Mouse (Mus musculus) ES-CJ7 (cell line): ENCODE data around the gene Klrb1c.
"Not testable (repeated sequence)": the region's sequence is repeated elsewhere in the genome, so short reads cannot be mapped to it uniquely, and the experiment has no call there.

Experiments
- DNase-seq: peaks from one replicate; pipeline ENCODE4 v3.0.0; 2011; ENCODE audit warnings: low read depth, low spot score

Klrb1c gene

GRCm38 (mm10) chr6:128789115-128789514 lies at the start of gene Klrb1c:
Gene Klrb1c, minus strand, starts transcription at chr6:128789215.
- no peak for DNase-seq

DNA sequence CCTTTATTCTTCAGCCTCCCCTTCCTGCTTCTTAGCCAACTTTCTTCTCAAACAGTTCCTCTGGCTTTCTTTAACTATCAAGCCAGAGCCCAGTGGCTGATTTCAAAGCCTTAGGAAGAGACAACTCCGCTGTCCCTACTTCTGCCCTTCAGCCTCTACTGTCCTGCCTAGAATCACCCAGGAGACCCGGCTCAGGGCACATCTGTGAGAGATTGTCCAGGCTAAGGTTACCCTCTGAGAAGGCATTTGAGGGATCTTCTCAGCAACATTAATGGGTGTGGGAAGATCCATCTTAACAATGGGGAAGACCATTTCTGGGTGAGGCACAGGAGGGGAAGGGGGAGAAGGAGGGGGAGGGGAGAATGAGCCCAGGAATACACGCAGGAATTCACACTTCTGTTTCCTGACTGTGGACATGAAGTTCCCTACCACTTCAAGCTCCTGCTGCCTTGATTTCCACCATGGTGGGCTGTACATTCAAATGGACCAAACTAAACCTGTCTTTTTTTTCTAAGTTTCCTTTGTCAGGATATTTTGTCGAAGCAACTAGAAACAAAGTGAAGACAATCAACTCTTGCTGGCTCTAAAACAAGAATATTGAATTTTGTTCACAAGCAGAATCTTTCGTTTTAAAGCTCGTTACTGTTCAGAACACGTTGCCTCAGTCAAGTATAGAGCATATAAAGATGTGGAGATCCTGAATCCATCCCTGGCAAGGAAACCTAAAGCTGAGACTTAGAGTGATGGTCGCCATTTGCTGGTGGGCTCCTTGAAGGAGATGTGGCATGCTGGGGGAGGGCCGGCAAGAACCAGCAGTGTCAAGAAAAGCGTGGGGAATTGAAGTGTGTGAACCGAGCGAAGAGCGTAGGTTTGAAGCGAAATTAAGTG lies 48.7 kb upstream of the Klrb1c start:
- peak; percentile 59 for DNase-seq

GRCm38 (mm10) chr6:128836955-128837334 lies 47.9 kb upstream of the Klrb1c start:
- DNase-seq: no peak

DNA sequence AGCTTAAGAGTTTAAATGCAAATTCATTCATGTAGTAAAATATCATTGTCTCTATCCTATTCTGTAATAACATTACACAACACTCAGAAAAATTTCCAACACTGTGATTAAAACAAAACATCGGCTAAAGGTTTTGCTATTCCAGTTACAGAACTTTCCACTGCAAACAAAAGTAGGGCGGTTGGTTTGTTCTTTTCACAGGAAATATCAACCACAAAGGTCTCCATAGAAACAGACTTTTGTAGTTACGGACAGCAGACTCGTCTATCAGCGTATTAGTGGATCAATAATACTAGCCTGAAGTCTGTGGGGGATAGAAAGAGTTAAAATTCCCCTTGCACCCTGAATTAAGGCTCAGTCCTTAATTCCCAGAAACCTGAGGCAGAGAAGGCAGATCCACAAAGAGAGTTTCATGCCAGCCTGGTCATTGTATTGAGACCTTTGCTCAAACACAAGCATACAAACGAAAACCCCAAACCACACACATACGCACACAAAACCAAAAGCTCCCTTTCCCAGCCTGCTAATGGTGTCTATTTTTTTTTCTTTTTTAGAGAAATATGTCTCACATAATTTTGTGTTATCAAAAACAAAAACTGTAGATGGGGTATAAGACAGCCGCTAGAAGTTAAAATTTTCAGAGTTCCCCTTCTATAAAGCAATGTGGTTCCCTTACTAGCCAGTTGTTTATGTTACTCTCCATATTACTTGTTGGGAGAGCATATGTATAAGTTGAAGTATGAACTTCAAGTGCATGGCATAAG lies 47.4 kb upstream of the Klrb1c start:
- no peak for DNase-seq

DNA sequence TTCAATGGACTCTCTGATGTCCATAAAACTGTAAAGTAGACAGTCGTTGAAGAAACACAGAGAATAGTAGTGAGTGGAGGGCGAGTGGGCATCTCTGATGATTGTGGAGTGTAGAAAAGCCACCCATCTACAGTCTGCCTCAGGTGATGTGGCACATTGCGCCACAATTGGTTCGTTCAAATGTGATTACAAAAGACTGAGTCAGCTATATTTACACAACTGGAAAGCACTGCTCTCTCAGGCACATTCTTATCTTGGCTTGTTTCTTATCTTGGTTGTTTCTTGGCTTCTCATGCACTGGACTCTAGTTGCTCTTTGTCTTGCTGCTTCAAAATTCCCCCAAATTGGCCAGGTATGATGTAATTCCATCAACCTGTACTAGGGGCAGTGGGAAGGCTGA lies 46.6 kb upstream of the Klrb1c start:
- no peak for DNase-seq

GRCm38 (mm10) chr6:128833046-128833445 lies 44.0 kb upstream of the Klrb1c start:
- no peak for DNase-seq

- DNase-seq: no peak
Observed at GRCm38 (mm10) chr6:128829837-128830236, 40.8 kb upstream of the Klrb1c start.

DNA sequence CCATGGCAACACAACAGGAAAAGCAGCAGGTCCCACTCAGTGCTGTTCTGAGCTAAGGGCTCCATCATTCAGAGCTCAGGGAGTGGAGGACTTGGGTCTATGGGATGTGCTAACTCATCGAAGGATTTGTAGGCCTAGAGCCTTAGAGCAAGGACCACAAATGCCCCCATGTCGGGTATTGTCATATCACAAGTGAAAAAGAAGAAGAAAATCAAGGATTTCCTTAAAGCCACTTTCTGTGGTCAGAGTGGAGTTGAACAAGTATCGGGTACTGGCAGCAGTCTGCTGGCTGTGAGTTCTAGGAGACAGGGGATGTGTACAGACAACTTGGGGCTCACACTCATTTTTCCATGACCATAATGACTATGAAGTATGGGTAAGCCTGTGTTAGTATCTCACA lies 37.8 kb upstream of the Klrb1c start:
- DNase-seq: no peak

DNA sequence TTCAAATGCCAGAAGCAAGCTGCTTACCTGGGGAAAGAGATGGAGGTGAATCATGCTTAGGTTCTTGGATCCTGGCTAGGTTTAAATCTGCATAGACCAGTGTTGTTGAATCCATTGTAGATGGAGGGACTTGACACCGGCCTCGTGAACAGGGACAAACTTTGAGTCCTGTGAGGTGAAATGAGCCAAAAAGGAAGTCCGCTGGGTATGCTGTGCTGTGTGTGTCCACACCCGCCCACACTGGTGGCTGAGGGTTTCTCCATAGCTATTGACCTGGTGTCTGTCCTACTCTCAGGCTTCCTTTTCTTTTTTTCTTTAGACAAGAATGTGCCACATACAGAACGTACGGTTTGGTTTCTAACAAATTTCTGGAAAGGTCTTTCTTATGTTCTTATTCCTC lies 37.1 kb upstream of the Klrb1c start, which contains the start of the genes Gm44511 and Klrb1b:
TSS of gene Gm44511 (minus strand) at position 184 of the 400 bp plus-strand sequence.
TSS of gene Klrb1b (minus strand) at position 200 of the 400 bp plus-strand sequence.
- DNase-seq: no peak

- no peak for DNase-seq
Observed at GRCm38 (mm10) chr6:128818083-128818802, 29.2 kb upstream of the Klrb1c start.

GRCm38 (mm10) chr6:128808532-128808931 lies 19.5 kb upstream of the Klrb1c start:
- DNase-seq: peak; percentile 43

GRCm38 (mm10) chr6:128807021-128807420 lies 18.0 kb upstream of the Klrb1c start:
- peak; percentile 50 for DNase-seq

GRCm38 (mm10) chr6:128804823-128805640 lies 16.0 kb upstream of the Klrb1c start:
- peak; percentile 78 for DNase-seq

- peak; percentile 99 for DNase-seq
Observed at GRCm38 (mm10) chr6:128802999-128803857, 14.2 kb upstream of the Klrb1c start.

DNA sequence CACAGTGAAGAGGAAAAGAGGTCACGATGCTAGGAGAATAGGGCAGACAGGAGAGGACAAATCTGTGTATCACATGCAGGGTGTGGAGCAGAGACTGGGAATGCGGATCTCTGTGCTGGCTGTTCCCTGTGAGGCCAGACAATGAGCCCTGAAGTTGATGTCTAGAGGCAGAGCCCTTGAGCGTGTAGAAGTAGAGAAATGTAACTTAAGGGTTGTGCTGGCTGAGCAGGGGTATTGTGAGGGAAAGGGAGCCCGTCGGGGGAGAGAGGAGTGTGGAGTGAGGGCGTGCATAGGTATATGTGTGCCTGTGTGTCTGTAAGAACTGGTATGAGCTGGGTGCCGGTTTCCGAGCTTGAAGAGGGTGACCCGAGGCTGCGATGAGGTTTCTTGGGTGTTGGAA lies 13.5 kb upstream of the Klrb1c start:
- no peak for DNase-seq

DNA sequence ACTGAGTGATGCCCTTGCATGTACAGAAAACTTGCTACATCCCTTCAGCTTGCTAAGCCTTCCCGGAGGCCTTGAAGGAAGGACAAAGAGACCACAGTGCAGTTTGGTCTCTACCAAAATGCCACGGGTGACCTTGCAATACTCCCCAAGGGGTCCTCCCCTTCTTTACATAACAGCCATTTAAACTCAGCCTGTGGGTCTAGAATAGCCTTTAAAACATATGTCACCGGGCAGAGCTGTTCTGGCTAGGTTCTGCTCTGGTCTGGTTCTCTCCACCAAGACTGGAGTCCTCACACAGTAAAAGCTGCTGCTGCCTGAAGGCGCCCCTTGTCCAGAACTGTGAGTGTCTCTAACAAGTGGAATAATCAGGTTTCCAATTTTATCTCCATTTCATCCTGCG lies 11.7 kb upstream of the Klrb1c start:
- DNase-seq: not testable (repeated sequence)

DNA sequence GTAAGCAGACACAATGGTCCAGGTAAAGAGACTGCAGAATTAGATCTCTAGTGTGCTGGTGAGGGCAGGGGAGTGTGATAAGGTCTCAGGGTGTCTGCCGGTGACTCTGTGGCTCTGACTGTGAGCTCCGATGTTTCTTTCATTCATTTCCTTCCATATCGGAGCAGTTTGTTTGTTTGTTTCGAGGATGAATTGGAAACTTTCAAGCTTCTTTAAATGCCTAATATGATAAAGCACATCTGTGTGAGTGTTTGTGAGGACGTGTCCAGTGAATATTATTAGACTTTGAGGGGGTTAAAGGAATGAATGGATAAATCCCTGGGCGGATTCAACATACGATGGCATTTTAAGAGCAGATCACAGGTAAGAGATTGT lies 10.9 kb upstream of the Klrb1c start:
- DNase-seq: peak; percentile 45

- peak; percentile 80 for DNase-seq
Observed at GRCm38 (mm10) chr6:128799144-128799895, 10.3 kb upstream of the Klrb1c start.

DNA sequence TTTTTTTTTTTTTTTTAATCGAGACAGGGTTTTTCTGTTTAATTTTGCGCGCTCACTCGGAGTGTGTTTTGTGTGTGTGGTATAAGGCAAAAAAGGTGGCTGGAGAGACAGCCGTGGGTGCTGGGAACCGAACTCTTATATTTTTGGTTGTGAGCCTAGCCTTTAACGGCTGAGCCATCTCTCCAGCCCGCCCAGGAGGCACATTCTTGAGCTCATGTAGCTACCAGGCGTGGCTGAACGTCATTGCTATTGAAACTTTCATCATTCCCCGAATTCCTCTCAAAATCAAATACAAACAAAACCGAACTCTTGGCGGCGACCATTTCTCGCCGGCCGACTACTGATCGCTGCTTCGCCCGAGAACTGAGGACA lies 9.7 kb upstream of the Klrb1c start:
- peak; percentile 69 for DNase-seq
